Mouse (Mus musculus) lung, postnatal 0 days (tissue): ENCODE results near the gene Nell1.

Experiments
- CTCF ChIP-seq: IDR thresholded peaks from 2 replicates; pipeline ENCODE4 v1.5.1; 2016; ENCODE audit warnings: antibody characterized with exemption, mild to moderate bottlenecking
- EP300 ChIP-seq: IDR thresholded peaks from 2 replicates; pipeline ENCODE4 v1.6.1; 2016; ENCODE audit warnings: antibody characterized with exemption, mild to moderate bottlenecking, control low read depth

- TF ChIP-seq EP300: no peak
- no peak for TF ChIP-seq CTCF
These were observed 466.6 kb downstream of the Nell1 start for GRCm38 (mm10) chr7:50441237-50441636.
